Mouse (Mus musculus): Measurements from ENCODE around the gene Coro7. TPM values are rescaled to one million over a fixed set of nuclear protein-coding genes. Genes with fewer than 3 reads are reported as not detected.
"Not testable (repeated sequence)": the region's sequence is repeated elsewhere in the genome, so short reads cannot be mapped to it uniquely, and the experiment has no call there.

Coro7 gene
- polyA plus RNA-seq, 1 experiment from 2014 or later: 21.4 TPM

- Histone ChIP-seq H3K4me1 (peaks cover 75% of the 10 kb centered on the region), H3K36me3 (peaks cover 22% of the 10 kb centered on the region), H3K9me3 (replicated peaks) (no peaks in the 10 kb centered on the region), H3K4me3 (peak overlapping the region; percentile 77), H3K27ac (replicated peaks) (peak overlapping the region; percentile 99), H3K27me3 (ENCODE audit: low read depth, poor library complexity, severe bottlenecking) (no peaks in the 10 kb centered on the region)
- no peak for DNase-seq (ENCODE audit: low spot score)
- under 1% methylated on average over 44 of the region's 52 CpGs for WGBS
These were observed 84.6 kb downstream of the Coro7 start for GRCm38 (mm10) chr16:4594814-4595526.

GRCm38 (mm10) chr16:4593971-4594813 lies 85.4 kb downstream of the Coro7 start, which contains the start of gene Glis2:
Gene Glis2 (plus strand): TSS chr16:4594713.
- Histone ChIP-seq H3K4me1 (peaks cover 67% of the 10 kb centered on the region), H3K4me3 (peak within 1 kb of the TSS; percentile 77), H3K9me3 (replicated peaks) (no peaks in the 10 kb centered on the region), H3K27ac (replicated peaks) (peak within 1 kb of the TSS; percentile 99), H3K27me3 (ENCODE audit: low read depth, poor library complexity, severe bottlenecking) (no peaks in the 10 kb centered on the region), H3K36me3 (peaks cover 18% of the 10 kb centered on the region)
- under 1% methylated on average over 41 of the region's 74 CpGs for WGBS
- peak; percentile 94 for DNase-seq (ENCODE audit: low spot score)

- Histone ChIP-seq H3K27me3 (ENCODE audit: low read depth, poor library complexity, severe bottlenecking) (no peaks in the 10 kb centered on the region), H3K4me1 (peaks cover 57% of the 10 kb centered on the region), H3K4me3 (peak overlapping the region; percentile 77), H3K9me3 (replicated peaks) (no peaks in the 10 kb centered on the region), H3K36me3 (peaks cover 18% of the 10 kb centered on the region), H3K27ac (replicated peaks) (peak overlapping the region; percentile 99)
- 16% methylated on average over 32 of the region's 32 CpGs for WGBS
- peak; percentile 59 for DNase-seq (ENCODE audit: low spot score)
These were observed 86.4 kb downstream of the Coro7 start for GRCm38 (mm10) chr16:4592909-4593875.

GRCm38 (mm10) chr16:4590236-4590635 lies 89.3 kb downstream of the Coro7 start:
- Histone ChIP-seq H3K27ac (replicated peaks) (no peak overlapping the region), H3K4me1 (peaks cover 52% of the 10 kb centered on the region), H3K4me3 (no peak overlapping the region), H3K9me3 (replicated peaks) (no peaks in the 10 kb centered on the region), H3K27me3 (ENCODE audit: low read depth, poor library complexity, severe bottlenecking) (no peaks in the 10 kb centered on the region), H3K36me3 (peaks cover 13% of the 10 kb centered on the region)
- no peak for DNase-seq (ENCODE audit: low spot score)
- 94% methylated on average over 9 of the region's 9 CpGs for WGBS

GRCm38 (mm10) chr16:4587516-4588210 lies 91.9 kb downstream of the Coro7 start:
- no peak for DNase-seq (ENCODE audit: low spot score)
- Histone ChIP-seq H3K27me3 (ENCODE audit: low read depth, poor library complexity, severe bottlenecking) (no peaks in the 10 kb centered on the region), H3K4me3 (0 out of 2 replicates have a peak overlapping the region, but pooled peaks have one; percentile 50), H3K27ac (replicated peaks) (peak overlapping the region; percentile 90), H3K4me1 (peaks cover 33% of the 10 kb centered on the region), H3K9me3 (replicated peaks) (no peaks in the 10 kb centered on the region), H3K36me3 (peaks cover 13% of the 10 kb centered on the region)
- 69% methylated on average over 5 of the region's 5 CpGs for WGBS

- no peaks in the 10 kb centered on the region for H3K27me3 ChIP-seq (ENCODE audit: low read depth, poor library complexity, severe bottlenecking)
- peaks cover 13% of the 10 kb centered on the region for H3K36me3 ChIP-seq
- DNase-seq (ENCODE audit: low spot score): peak; percentile 98
- peaks cover 24% of the 10 kb centered on the region for H3K4me1 ChIP-seq
- peak overlapping the region; percentile 90 for H3K27ac ChIP-seq (replicated peaks)
- peak overlapping the region; percentile 50 for H3K4me3 ChIP-seq
- WGBS: under 1% methylated on average over 43 of the region's 43 CpGs
- H3K9me3 ChIP-seq (replicated peaks): no peaks in the 10 kb centered on the region
These were observed 93.0 kb downstream of the Coro7 start for GRCm38 (mm10) chr16:4586531-4587123.

GRCm38 (mm10) chr16:4585642-4586530 lies 93.7 kb downstream of the Coro7 start:
- Histone ChIP-seq H3K27me3 (ENCODE audit: low read depth, poor library complexity, severe bottlenecking) (no peaks in the 10 kb centered on the region), H3K27ac (replicated peaks) (peak overlapping the region; percentile 90), H3K4me1 (peaks cover 24% of the 10 kb centered on the region), H3K9me3 (replicated peaks) (no peaks in the 10 kb centered on the region), H3K4me3 (peak overlapping the region; percentile 50), H3K36me3 (peaks cover 10% of the 10 kb centered on the region)
- WGBS: 10% methylated on average over 14 of the region's 14 CpGs
- DNase-seq (ENCODE audit: low spot score): no peak

- Histone ChIP-seq H3K9me3 (replicated peaks) (no peaks in the 10 kb centered on the region), H3K36me3 (no peaks in the 10 kb centered on the region), H3K4me3 (no peak overlapping the region), H3K27me3 (ENCODE audit: low read depth, poor library complexity, severe bottlenecking) (no peaks in the 10 kb centered on the region), H3K4me1 (peaks cover 24% of the 10 kb centered on the region), H3K27ac (replicated peaks) (no peak overlapping the region)
- DNase-seq (ENCODE audit: low spot score): no peak
- WGBS: 77% methylated on average over 5 of the region's 5 CpGs
These were observed 95.1 kb downstream of the Coro7 start for GRCm38 (mm10) chr16:4584438-4584837.

GRCm38 (mm10) chr16:4583807-4584206 lies 95.8 kb downstream of the Coro7 start:
- no peaks in the 10 kb centered on the region for H3K9me3 ChIP-seq (replicated peaks)

GRCm38 (mm10) chr16:4581179-4581578 lies 98.4 kb downstream of the Coro7 start:
- H3K4me3 ChIP-seq: not testable (repeated sequence)
- 81% methylated on average over 4 of the region's 4 CpGs for WGBS

More at GRCm38 (mm10) chr16:4583807-4584206, 95.8 kb downstream of the Coro7 start:
- H3K27ac ChIP-seq (replicated peaks): no peak overlapping the region
- no peaks in the 10 kb centered on the region for H3K36me3 ChIP-seq
- peaks cover 24% of the 10 kb centered on the region for H3K4me1 ChIP-seq
- no peaks in the 10 kb centered on the region for H3K27me3 ChIP-seq (ENCODE audit: low read depth, poor library complexity, severe bottlenecking)
- DNase-seq (ENCODE audit: low spot score): no peak
- 79% methylated on average over 3 of the region's 3 CpGs for WGBS
- no peak overlapping the region for H3K4me3 ChIP-seq

GRCm38 (mm10) chr16:4578630-4579029 lies 100.9 kb downstream of the Coro7 start:
- Histone ChIP-seq H3K9me3 (replicated peaks) (no peaks in the 10 kb centered on the region), H3K4me1 (peaks cover 5% of the 10 kb centered on the region; the same call in 1 of the 2 replicates), H3K27ac (replicated peaks) (no peak overlapping the region), H3K27me3 (ENCODE audit: low read depth, poor library complexity, severe bottlenecking) (no peaks in the 10 kb centered on the region), H3K36me3 (no peaks in the 10 kb centered on the region), H3K4me3 (no peak overlapping the region)
- WGBS: 72% methylated on average over 7 of the region's 7 CpGs
- DNase-seq (ENCODE audit: low spot score): no peak

More at GRCm38 (mm10) chr16:4581179-4581578, 98.4 kb downstream of the Coro7 start:
- not testable (repeated sequence) for H3K27ac ChIP-seq (replicated peaks); H3K27me3 ChIP-seq (ENCODE audit: low read depth, poor library complexity, severe bottlenecking); H3K9me3 ChIP-seq (replicated peaks); DNase-seq (ENCODE audit: low spot score); H3K4me1 ChIP-seq; H3K36me3 ChIP-seq

All from midbrain, embryonic 10.5 days (tissue).